Mouse (Mus musculus): Measurements from ENCODE around the gene Gm17078. TPM values are rescaled to one million over a fixed set of nuclear protein-coding genes. Genes with fewer than 3 reads are reported as not detected.
"Not testable (repeated sequence)": the region's sequence is repeated elsewhere in the genome, so short reads cannot be mapped to it uniquely, and the experiment has no call there.

Gm17078 gene
- polyA plus RNA-seq (2015; fragmentation: Nextera tagmentation; extraction: Ambion mirVana) = not detected in 2 replicates

DNA sequence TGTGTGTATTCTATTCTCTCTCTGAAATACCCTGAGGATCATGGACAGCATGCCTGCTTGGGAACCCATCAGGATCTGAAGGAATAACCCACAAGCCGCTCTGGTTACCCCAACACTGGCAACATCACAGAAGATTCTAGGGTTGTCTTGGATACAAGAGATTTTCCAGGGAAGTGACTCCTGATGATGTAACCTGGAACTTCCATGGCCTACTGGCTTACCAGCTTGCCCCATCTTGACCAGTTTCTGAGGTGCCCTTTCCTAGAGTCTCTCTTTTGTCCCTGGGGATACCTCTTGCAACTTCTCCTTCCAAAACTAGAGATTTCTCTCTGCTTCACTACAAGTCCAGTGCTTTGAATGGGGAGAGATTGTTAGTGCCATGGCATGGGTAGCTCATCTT is at the start of gene Gm17078:
Gene Gm17078 (minus strand): TSS at position 101 of the 400 bp plus-strand sequence.
- DNase-seq (ENCODE audit: low spot score) = no peak

DNA sequence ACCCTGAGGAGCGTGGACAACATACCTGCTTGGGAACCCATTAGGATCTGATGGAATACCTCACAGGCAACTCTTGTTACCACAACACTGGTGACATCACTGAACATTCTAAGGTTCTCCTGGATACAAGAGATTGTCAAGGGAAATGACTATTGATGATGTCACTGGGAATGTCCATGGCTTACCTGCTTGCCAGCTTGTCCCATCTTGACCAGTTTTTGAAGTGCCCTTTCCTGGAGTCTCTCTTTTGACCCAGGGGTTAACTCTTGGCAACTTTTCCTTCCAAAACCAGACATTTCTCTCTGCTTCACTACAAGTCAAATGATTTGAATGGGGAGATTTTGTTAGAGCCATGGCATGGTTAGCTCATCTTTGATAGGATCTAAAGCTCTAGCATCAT is 24.5 kb upstream of the Gm17078 start, which contains the start of gene Gm4181:
Gene Gm4181 (minus strand): TSS at position 101 of the 400 bp plus-strand sequence.
- DNase-seq (ENCODE audit: low spot score) = not testable (repeated sequence)

DNA sequence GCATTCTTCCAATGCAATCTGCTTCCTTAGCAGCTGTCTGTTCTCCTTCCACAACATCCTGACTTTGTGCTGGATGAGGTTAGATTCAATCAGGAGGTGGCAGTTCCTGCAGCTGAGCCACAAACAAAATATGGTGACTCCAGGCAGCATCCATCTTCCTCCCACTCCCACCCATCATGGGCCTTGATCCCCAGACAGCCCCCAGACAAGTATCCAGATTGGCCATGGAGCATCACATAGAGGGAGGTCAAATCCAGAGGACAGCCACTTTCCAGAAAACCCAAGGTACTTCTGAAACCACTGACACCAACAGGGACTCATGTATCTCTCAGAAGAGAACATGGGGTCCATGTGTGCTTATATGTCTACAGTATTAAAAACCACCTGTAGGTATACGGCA is 21.3 kb upstream of the Gm17078 start:
- DNase-seq (ENCODE audit: low spot score) = not testable (repeated sequence)

DNA sequence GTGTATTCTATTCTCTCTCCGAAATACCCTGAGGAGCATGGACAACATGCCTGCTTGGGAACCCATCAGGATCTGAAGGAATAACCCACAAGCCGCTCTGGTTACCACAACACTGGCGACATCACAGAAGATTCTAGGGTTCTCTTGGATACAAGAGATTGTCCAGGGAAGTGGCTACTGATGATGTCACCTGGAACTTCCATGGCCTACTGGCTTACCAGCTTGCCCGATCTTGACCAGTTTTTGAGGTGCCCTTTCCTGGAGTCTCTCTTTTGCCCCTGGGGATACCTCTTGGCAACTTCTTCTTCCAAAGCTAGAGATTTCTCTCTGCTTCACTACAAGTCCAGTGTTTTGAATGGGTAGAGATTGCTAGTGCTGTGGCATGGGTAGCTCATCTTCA is 19.1 kb downstream of the Gm17078 start, which contains the start of gene Gm17174:
Gene Gm17174 (minus strand): TSS at position 101 of the 400 bp plus-strand sequence.
- not testable (repeated sequence) for DNase-seq (ENCODE audit: low spot score)

DNA sequence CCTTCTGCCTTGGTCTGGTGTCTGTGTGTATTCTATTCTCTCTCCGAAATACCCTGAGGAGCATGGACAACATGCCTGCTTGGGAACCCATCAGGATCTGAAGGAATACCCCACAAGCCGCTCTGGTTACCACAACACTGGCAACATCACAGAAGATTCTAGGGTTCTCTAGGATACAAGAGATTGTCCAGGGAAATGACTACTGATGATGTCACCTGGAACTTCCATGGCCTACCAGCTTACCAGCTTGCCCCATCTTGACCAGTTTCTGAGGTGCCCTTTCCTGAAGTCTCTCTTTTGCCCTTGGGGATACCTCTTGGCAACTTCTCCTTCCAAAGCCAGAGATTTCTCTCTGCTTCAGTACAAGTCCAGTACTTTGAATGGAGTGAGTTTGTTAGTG is 37.1 kb downstream of the Gm17078 start, which contains the start of gene Gm17175:
Gene Gm17175 (minus strand): TSS at position 101 of the 400 bp plus-strand sequence.
- not testable (repeated sequence) for DNase-seq (ENCODE audit: low spot score)

Other genes with a start within 250 kb of the Gm17078 start
- gene Gm7247, start 249.6 kb downstream of the Gm17078 start, polyA plus RNA-seq (2015; fragmentation: Nextera tagmentation; extraction: Ambion mirVana) = not detected in 2 replicates
- not detected in 2 replicates for gene Vmn2r88, start 200.5 kb downstream of the Gm17078 start, polyA plus RNA-seq (2015; fragmentation: Nextera tagmentation; extraction: Ambion mirVana)
- gene Vmn2r89, start 159.5 kb downstream of the Gm17078 start, polyA plus RNA-seq (2015; fragmentation: Nextera tagmentation; extraction: Ambion mirVana) = not detected in 2 replicates
- gene Gm5622, start 58.5 kb downstream of the Gm17078 start, polyA plus RNA-seq (2015; fragmentation: Nextera tagmentation; extraction: Ambion mirVana) = 0.18 TPM in 1 of 2 replicates, not detected in the other
- not detected in 2 replicates for gene Gm17175, start 37.2 kb downstream of the Gm17078 start, polyA plus RNA-seq (2015; fragmentation: Nextera tagmentation; extraction: Ambion mirVana)
- gene Gm17174, start 19.2 kb downstream of the Gm17078 start, polyA plus RNA-seq (2015; fragmentation: Nextera tagmentation; extraction: Ambion mirVana) = not detected in 2 replicates
- not detected in 2 replicates for gene Gm4181, start 24.4 kb upstream of the Gm17078 start, polyA plus RNA-seq (2015; fragmentation: Nextera tagmentation; extraction: Ambion mirVana)
- not detected in 2 replicates for gene Gm17079, start 84.2 kb upstream of the Gm17078 start, polyA plus RNA-seq (2015; fragmentation: Nextera tagmentation; extraction: Ambion mirVana)
- not detected in 2 replicates for gene Gm5800, start 105.9 kb upstream of the Gm17078 start, polyA plus RNA-seq (2015; fragmentation: Nextera tagmentation; extraction: Ambion mirVana)
- 7.3 and 8.0 TPM in 2 replicates for gene Ang4, start 162.3 kb upstream of the Gm17078 start, polyA plus RNA-seq (2015; fragmentation: Nextera tagmentation; extraction: Ambion mirVana)
- gene AY358078, start 188.7 kb upstream of the Gm17078 start, polyA plus RNA-seq (2015; fragmentation: Nextera tagmentation; extraction: Ambion mirVana) = not detected in 2 replicates
- 0.24 and 0.47 TPM in 2 replicates for gene Ear6, start 242.4 kb upstream of the Gm17078 start, polyA plus RNA-seq (2015; fragmentation: Nextera tagmentation; extraction: Ambion mirVana)

Measured in thymus, postnatal 0 days (tissue).